Mouse (Mus musculus): ENCODE data around the gene Glb1. TPM values are rescaled to one million over a fixed set of nuclear protein-coding genes. Genes with fewer than 3 reads are reported as not detected.
A peak's percentile ranks its signal among the peaks of the same experiment; 100 is the strongest.

Gene Glb1
- total and polyA plus RNA-seq, 3 experiments: 7.0 to 15.7 TPM; not detected in 1

GRCm38 (mm10) chr9:114400949-114401684, at the start of gene Glb1, which contains the start of gene Tmppe (continued):
- TF ChIP-seq UBTF (IDR thresholded peaks at IDR 0.05; ENCODE audit: borderline replicate concordance, insufficient read depth, low read depth, low read length): 0 out of 2 replicates have a peak, but pooled peaks have one; percentile 64
- TF ChIP-seq BHLHE40 (IDR thresholded peaks at IDR 0.05; ENCODE audit: borderline replicate concordance, low read depth, low read length): peak; percentile 64; the same call in 1 of the 2 replicates
- TF ChIP-seq POLR2AphosphoS5 (IDR thresholded peaks at IDR 0.05; ENCODE audit: borderline replicate concordance, low read depth, low read length): no peak
- TF ChIP-seq CTCF (IDR thresholded peaks at IDR 0.05 in 2 of 3, conservative IDR thresholded peaks at IDR 0.05 in 1 of 3; ENCODE audit: control insufficient read depth in 1 of 3, insufficient read depth in 1 of 3, low read depth in 2 of 3, low read length in 3 of 3, poor library complexity in 1 of 3, severe bottlenecking in 1 of 3): peak in 2 of 3 experiments; percentile 26 to 57; a peak in 4 of 6 replicates

GRCm38 (mm10) chr9:114367783-114368470, 32.9 kb upstream of the Glb1 start:
- Histone ChIP-seq H3K36me3 (ENCODE audit: control insufficient read depth in 1 of 2, insufficient read depth in 2 of 2, low read length in 2 of 2) (no peaks in the 10 kb centered on the region; a peak in 1 of 4 replicates), H3K9ac (ENCODE audit: control insufficient read depth, low read depth, low read length, poor library complexity, severe bottlenecking) (peak overlapping the region; percentile 91), H3K79me2 (ENCODE audit: control insufficient read depth, insufficient read depth, low read length, poor library complexity) (peaks cover 9% of the 10 kb centered on the region), H3K9me3 (replicated peaks; ENCODE audit: insufficient read depth, low read length) (no peaks in the 10 kb centered on the region), H3K4me3 (ENCODE audit: control insufficient read depth in 1 of 2, insufficient read depth in 1 of 2, low read depth in 2 of 2, low read length in 2 of 2) (peak overlapping the region; percentile 79 to 82), H3K27me3 (ENCODE audit: control insufficient read depth in 1 of 2, insufficient read depth in 2 of 2, low read length in 2 of 2) (no peaks in the 10 kb centered on the region), H3K4me1 (ENCODE audit: control insufficient read depth in 1 of 2, insufficient read depth in 2 of 2, low read length in 2 of 2) (peaks cover 3 to 9% of the 10 kb centered on the region in 2 experiments), H3K27ac (ENCODE audit: control insufficient read depth, low read depth, low read length) (peak overlapping the region; percentile 78)
- DNase-seq (ENCODE audit: low read depth, low spot score): peak; percentile 95
- TF ChIP-seq MAFK (IDR thresholded peaks at IDR 0.05; ENCODE audit: borderline replicate concordance, low read depth, low read length) (no peak), GABPA (IDR thresholded peaks at IDR 0.05; ENCODE audit: low read depth, low read length) (no peak), NELFE (IDR thresholded peaks at IDR 0.05; ENCODE audit: low read depth, low read length) (peak; percentile 72), CTCF (IDR thresholded peaks at IDR 0.05 in 2 of 3, conservative IDR thresholded peaks at IDR 0.05 in 1 of 3; ENCODE audit: control insufficient read depth in 1 of 3, insufficient read depth in 1 of 3, low read depth in 2 of 3, low read length in 3 of 3, poor library complexity in 1 of 3, severe bottlenecking in 1 of 3) (no peak), MAX (IDR thresholded peaks at IDR 0.05; ENCODE audit: low read length) (peak; percentile 91), POLR2AphosphoS2 (IDR thresholded peaks at IDR 0.05; ENCODE audit: low read length) (peak; percentile 68), E2F4 (IDR thresholded peaks at IDR 0.05; ENCODE audit: borderline replicate concordance, low read depth, low read length) (no peak), TAL1 (IDR thresholded peaks at IDR 0.05; ENCODE audit: low read length) (no peak), USF1 (IDR thresholded peaks at IDR 0.05; ENCODE audit: low read depth, low read length) (no peak; the same call in 1 of the 2 replicates), RCOR1 (IDR thresholded peaks at IDR 0.05; ENCODE audit: low read depth, low read length) (no peak), MAZ (IDR thresholded peaks at IDR 0.05; ENCODE audit: low read depth, low read length) (0 out of 2 replicates have a peak, but pooled peaks have one; percentile 18), RAD21 (IDR thresholded peaks at IDR 0.05; ENCODE audit: low read depth, low read length) (no peak), MEF2A (IDR thresholded peaks at IDR 0.05; ENCODE audit: extremely low read depth, insufficient replicate concordance, low read depth, low read length, poor library complexity, severe bottlenecking) (no peak), TCF12 (IDR thresholded peaks at IDR 0.05; ENCODE audit: low read depth, low read length) (peak; percentile 71), ZKSCAN1 (IDR thresholded peaks at IDR 0.05; ENCODE audit: low read depth, low read length) (no peak), POLR2AphosphoS5 (IDR thresholded peaks at IDR 0.05; ENCODE audit: borderline replicate concordance, low read depth, low read length) (no peak; the same call in 1 of the 2 replicates), MYC (IDR thresholded peaks at IDR 0.05; ENCODE audit: low read depth, low read length) (peak; percentile 96), TBP (IDR thresholded peaks at IDR 0.05; ENCODE audit: low read depth, low read length) (peak; percentile 46), NRF1 (IDR thresholded peaks at IDR 0.05; ENCODE audit: insufficient read depth, low read depth, low read length, poor library complexity, severe bottlenecking) (peak; percentile 55; the same call in 1 of the 2 replicates), ELF1 (IDR thresholded peaks at IDR 0.05; ENCODE audit: low read depth, low read length) (peak; percentile 68), USF2 (IDR thresholded peaks at IDR 0.05; ENCODE audit: borderline replicate concordance in 1 of 2, insufficient read depth in 1 of 2, low read depth in 1 of 2, low read length in 2 of 2) (no peak), POLR2A (IDR thresholded peaks at IDR 0.05; ENCODE audit: control insufficient read depth in 1 of 2, insufficient read depth in 1 of 2, low read depth in 1 of 2, low read length in 2 of 2, poor library complexity in 1 of 2) (peak; percentile 42 to 68; a peak in 2 of 4 replicates), JUND (IDR thresholded peaks at IDR 0.05; ENCODE audit: low read depth, low read length) (no peak), ZNF384 (IDR thresholded peaks at IDR 0.05; ENCODE audit: low read depth, low read length) (no peak), HCFC1 (IDR thresholded peaks at IDR 0.05; ENCODE audit: low read depth, low read length) (peak; percentile 60), CHD2 (IDR thresholded peaks at IDR 0.05; ENCODE audit: low read length) (no peak), KAT2A (conservative IDR thresholded peaks at IDR 0.05; ENCODE audit: low read depth, low read length) (no peak; the same call in 1 of the 2 replicates), UBTF (IDR thresholded peaks at IDR 0.05; ENCODE audit: borderline replicate concordance, insufficient read depth, low read depth, low read length) (no peak), EP300 (IDR thresholded peaks at IDR 0.05; ENCODE audit: low read depth in 1 of 2, low read length in 2 of 2) (peak in 1 of 2 experiments; percentile 68; a peak in 2 of 4 replicates)

Data from MEL (cell line).